Mouse (Mus musculus) lung, postnatal 36 days (tissue): ENCODE measurements around the gene Desi1.

Experiments used
- DNase-seq: peaks from one replicate; pipeline ENCODE4 v3.0.0; 2022; ENCODE audit warnings: mixed read lengths

Desi1 gene

DNA sequence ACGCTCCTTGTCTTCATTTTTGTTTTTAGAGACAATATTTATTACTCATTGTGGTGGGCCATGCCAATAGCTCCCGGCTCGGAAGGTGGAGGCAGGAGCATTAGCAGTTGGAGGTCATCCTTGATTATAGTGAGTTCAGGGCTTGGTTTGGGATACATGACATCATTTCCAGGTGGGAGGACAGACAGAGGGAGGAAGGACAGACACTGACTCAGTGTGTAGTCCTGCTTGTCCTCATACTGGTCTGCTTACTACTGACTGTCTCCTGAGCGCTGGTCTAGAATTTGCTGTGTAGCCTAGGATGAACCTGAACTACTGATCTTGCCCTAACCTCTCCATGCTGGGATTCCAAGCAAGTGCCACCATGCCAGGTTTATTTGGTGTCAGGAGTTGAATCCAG is at the start of gene Desi1:
TSS of gene Desi1 (minus strand) at position 101 of the 400 bp plus-strand sequence.
- no peak for DNase-seq

DNA sequence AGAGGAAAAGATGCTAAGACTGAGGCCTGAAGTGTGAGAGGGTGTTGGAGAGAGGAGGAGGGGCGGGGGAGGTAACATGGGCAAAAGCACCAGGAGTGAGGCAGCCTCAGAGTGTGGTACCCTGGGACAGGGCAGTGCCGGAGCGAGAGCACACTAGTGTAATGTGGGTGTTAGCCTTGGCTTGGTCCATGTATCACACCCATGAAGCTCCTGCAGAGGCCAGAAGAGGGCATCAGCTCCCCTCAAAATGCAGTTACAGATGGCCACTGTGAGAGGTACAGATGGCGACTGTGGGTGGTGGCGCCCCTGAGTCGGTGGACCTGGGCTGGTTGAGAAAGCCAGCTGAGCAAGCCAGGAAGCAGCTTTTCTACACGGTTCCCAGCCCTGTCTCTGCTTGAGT is 47.5 kb upstream of the Desi1 start:
- peak; percentile 24 for DNase-seq

DNA sequence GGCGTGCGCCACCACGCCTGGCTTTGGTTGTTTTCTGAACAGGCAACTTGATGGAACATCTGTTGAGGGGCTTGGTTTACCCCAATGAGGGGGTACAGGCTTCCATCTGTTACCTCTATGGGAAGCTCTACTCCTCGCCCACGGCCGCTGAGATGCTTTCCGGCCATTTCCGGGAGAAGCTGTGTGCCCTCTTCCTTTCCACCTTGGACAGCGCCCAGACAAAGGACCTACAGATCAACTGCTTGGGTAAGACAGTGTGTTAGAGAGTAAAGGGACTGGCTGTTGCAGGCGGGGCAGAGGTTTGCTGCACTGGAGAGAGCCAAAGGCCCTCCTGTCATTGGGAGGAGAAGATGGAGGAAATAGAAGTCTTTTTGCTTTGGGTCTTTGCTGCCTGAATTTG is 46.2 kb upstream of the Desi1 start:
- no peak for DNase-seq

DNA sequence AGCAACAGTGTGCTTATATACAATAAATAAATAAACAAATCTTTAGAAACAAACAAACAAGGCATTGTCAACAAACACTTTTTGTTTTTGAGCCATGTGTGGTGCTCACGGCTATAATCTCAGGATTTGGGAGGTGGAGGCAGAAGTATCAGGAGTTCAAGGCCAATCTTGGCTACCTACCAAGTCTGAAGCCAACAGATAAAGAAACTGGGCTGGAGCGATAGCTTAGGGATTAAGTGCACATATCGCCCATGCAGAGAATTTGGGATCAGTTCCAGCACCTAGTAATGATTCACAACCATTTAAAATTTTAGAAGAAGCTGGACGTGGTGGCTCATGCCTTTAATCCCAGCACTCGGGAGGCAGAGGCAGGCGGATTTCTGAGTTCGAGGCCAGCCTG is 39.8 kb upstream of the Desi1 start:
- DNase-seq = no peak

DNA sequence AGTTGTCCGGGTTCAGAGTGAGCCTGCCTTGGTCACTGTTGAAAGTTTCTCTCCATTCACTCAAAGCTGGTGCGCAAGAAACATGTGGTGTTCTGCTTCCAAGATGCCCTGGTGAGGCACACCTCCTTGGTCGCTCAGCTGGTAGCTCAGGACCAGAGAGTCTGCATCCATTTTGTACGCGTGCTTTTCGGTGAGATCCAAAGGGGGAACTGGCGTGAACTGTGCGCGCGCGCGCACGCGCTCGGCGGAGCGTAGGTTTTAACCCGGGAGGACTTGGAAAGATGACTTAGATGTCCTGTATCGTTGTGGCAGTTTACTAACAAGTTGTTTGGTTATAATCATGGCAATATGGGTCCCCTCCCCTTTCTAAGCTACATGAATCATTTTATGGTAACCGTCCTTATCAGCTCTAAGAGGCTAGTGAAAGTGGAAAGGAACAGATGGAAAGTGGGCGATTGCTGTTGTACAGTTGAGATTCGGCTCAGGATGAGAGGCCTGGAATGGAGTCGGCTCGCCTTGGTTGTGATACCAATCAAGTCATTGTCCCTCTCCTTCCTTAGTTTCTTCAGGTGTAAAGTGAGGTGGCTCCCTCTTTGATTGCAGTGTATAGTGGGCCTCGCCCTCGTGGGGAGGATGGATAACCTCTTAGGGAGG is 38.3 kb upstream of the Desi1 start:
- DNase-seq = no peak

DNA sequence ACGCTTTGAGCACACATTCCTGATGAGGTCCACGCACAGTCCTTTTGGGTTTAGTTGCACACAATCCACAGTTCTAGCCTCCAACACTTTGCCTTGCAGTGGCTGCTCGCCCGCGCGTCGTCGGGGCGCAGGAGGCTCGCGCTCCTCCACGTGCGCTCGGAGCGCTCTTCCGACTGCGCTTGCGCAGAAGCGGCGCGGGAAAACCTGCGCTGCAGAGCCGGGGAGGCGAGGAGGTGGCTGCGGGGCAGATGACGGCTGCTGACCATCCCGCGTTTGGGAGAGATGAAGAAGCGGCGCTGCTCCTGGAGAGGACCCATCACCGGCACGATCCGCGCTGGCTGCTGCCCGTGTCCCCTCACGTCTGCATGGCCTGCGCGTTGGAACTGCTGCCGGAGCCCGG is 36.2 kb upstream of the Desi1 start, which contains the start of gene Mei1:
TSS of gene Mei1 (plus strand) at position 99 of the 400 bp plus-strand sequence.
- no peak for DNase-seq

DNA sequence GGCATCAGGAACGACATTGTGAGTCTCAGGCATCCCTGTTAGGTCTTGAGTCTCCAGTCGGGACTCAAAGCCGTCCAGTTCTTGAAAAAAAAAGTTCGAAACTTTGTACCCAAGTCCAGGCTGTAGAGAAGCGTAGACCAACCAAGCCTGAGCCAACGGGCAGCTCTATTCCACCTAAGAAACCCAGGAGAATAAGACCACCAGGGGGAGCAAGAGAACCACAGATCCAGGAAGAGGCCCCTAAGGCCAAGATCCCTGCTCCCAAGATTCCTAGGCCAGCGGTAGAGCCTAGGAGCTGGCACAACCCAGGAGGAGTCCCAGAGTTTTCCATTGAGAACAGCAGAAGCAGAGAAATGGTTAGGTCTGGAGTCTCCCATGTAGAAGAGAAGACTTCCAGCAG is 31.8 kb upstream of the Desi1 start:
- peak; percentile 94 for DNase-seq

DNA sequence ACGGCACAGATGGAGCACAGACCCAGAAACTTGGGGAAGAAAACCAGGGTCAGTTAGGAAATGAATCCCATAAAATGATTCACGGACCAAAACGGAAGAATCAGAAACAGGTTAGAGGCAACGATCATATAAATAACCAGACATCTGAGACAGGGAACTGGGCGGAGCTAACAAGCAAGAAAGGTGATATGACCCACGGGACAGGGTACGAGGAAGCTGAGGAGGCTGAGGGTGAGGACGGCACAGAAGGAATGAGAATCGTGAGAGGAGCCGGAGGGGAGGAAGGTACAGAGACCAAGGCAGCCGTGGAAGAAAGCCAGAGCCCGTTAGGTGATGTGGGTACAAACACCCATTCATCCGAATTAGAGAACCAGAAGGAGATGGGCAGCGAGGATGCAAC is 30.2 kb upstream of the Desi1 start:
- DNase-seq = no peak

DNA sequence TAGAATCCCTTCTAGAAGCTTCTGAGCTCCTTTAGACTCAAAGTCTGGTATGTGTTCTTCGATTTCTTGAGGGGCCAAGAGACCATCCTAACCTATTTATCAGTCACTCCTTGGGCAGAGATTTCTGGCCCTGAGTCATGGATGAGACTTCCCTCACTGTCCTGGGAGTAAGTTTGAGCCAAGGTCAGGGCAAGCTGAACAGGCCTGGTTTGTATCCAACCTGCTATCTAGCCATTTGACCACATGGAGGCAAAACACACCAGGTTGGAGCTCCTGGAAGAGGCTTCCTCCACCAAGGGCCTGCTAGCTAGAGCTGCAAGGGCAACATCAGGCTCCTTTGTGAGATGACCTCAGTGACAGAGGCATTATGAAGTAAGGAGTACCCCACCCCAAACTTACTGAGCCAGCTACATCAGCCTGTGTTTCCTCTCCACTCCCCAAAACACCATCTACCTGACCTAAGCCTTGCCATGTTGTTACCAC is 25.1 kb upstream of the Desi1 start, which contains the start of gene 4930407I10Rik:
TSS of gene 4930407I10Rik (plus strand) at position 433 of the 483 bp plus-strand sequence.
- DNase-seq = no peak

DNA sequence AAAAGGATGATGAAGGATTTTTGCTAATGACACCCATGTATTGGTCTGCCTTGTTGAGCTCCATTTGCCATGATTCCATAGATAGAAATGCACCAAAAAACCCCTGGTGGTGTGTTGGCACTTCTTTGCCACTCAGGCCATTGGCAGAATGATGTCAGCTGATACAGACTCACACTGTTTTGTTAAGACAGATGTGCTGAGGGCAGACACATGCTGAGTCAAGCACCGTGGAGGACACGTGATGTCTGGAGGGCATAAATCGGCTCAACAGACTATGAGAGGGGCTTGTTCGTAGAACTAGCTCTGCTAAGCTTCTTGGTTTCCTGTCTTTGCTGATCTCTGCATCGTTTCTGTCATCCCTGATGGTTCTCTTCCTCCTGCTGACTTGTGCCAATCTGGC is 18.9 kb upstream of the Desi1 start:
- DNase-seq = no peak

DNA sequence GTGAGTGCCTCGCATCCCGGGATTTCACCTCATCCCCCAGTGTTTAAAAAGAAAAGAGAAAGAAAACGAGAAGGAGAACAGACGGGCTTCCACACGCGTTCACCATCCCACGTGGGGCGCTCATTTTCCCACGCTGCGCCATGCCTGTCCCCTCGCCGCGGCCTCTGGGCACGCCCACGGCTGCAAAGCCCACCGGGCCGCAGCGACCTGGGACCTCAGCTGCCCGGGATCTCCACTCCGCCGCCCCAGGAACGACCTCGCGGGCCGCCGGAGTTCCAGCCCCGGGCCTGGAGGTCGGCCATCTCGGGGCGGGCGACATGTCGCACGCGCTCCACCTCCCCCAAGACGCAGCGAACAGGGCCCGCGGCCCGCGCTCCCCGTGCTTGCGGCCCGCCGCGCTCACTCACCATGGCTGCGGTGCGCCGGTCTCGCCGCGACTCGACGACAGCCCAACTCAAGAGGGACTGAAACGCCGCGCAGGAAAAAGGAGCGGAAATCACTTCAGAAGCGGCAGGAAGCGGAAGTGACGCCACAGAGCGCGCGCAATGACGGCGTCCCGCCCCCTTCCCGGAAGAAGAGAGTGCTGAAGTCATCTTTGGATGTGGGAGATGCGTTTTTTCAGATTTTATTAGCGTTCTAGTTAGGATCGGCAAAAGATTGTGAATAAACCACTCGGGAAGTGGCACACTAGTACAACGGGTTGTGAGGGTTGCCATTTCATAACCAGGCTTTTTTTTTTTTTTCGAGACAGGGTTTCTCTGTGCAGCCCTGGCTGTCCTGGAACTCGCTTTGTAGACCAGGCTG is 13.6 kb upstream of the Desi1 start, which contains the start of gene Snu13:
TSS of gene Snu13 (minus strand) at position 519 of the 804 bp plus-strand sequence.
- peak; percentile 95 for DNase-seq

DNA sequence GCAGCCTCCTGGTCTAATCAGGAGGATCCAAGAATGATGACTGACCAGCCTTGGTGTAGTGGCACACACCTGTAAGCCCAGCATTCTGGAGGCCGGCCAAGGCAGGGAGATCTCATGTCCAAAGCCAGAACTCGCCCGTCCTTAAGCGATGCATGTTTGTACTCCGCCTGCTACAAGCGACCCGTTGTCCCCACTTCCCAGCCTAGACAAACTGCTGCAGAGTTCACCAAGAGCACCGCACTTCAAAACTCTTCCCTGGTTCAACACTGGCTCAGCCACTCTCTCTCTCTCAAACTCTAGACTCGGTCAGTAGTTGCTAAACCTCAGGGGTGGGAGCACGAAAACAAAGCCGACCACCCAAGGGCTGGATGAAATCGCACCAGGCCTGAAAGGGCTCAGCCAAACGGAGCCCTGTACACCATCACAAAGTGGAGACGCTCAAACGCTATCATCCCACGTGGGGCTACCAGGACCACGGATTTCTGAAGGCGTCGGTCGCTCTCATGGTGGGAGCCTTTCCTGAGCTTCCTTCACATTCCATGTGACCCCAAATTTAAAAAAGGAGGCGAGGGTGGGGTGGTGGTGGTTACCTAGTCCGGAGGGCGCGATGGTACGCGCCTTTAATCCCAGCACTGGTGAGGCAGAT is 12.7 kb upstream of the Desi1 start:
- DNase-seq = peak; percentile 12

DNA sequence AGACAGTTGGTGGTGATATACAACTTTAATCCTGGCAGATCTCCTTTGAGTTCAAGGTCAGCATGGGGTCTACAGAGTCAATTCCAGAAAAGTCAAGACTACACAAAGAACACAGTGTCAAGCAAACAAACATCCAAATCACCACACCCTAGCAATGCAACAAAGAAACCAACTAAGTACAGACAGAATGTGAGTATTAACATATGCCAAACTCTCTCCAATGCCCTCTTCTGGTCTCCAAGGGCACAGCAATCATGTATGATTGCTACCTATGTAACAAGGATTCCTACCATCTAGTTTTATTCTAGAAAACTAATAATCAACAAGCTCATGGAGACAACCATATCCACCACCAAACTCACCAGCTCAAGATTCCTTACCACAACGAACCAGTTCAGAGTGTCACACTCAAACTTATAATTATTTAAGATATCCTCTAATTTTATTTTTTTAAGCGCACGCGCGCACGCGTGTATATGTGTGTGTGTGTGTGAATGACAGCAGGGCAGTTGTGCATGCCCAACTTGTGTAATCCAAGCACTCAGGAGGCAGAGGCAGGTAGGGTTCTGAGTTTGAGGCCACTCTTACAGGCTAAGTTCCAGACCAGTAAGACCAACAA is 10.6 kb upstream of the Desi1 start:
- DNase-seq = peak; percentile 38

DNA sequence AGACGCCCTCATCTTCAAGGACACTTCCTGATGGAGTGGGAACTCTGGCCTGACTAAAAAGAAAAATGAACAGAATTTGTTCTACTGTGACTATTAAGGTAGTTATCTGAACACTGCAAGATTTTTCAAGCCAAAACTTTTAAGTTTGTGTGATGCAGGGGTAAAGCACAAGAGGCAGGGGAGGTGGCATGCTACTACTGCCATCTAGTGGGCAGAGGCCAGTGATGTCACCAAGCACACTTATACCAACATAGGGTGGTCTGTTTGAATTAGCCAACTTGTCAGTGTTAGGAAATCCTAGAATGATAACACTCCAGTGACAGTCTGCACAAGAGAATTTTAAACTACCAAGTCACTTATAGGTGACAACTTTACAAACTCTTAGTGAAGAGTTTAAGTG is 7.0 kb upstream of the Desi1 start:
- peak; percentile 64 for DNase-seq

DNA sequence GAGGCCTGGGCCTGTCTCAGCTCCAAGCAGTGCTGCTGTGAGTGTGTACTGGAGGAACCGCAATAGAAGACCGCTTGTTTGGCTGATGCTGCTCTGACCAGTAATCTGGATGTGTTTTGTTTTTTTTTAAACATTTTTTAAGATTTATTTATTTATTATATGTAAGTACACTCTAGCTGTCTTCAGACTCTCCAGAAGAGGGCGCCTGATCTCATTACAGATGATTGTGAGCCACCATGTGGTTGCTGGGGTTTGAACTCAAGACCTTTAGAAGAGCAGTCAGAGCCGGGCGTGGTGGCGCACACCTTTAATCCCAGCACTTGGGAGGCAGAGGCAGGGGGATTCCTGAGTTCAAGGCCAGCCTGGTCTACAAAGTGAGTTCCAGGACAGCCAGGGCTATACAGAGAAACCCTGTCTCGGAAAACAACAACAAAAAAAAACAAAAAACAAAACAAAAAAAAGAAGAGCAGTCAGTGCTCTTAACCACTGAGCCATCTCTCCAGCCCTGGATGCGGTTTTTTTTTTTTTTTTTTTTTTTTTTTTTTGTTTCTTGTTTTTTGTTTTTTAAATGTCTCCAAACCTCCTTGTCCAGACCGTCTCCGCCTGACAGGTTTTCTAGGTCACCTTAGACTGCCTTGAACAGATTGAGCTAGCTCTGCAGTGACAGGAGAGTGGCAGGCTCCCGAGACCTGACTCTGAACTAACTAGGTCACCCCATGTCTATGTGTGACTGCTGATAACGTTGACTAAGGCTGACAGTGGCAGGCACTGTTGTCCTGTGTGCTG is 2.4 kb upstream of the Desi1 start:
- DNase-seq = peak; percentile 50

DNA sequence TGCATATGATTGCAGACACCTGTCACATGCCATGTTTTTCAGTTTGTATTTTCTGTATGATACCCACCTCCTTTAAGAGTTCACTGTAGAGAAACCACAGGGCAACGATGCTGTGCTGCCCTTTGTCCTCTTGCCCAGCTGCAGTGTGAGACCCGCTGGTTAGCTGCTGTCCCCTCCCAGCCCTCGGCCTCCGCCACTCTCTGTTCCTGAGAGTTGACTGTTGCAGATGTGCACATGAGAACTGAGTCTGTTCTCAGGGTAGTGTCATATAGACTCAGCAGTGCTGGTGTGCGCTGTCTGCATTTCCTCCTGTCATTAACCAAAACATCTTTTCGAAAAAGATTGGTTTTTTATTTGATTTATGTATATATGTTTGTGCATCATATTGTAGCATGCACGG is 1.3 kb downstream of the Desi1 start:
- DNase-seq = no peak

DNA sequence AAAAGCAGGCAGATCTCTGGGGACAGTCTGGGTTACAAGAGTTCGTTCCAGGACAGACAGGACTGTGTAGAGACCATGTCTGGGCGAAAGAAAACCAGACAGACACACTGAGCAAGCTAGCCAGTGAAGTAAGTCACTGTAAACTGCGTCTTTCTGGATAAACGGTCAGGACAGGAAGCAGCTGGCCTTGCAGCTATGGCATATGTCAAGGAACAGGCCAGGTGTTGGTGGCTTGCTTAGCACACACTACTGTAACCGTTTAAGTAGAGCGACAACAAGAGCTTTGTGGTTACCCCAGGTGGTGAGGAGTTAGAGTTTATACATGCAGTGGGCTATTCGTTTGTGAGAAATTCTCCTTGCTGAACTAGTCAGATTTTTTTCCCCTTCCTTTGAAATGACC is 5.9 kb downstream of the Desi1 start:
- no peak for DNase-seq

DNA sequence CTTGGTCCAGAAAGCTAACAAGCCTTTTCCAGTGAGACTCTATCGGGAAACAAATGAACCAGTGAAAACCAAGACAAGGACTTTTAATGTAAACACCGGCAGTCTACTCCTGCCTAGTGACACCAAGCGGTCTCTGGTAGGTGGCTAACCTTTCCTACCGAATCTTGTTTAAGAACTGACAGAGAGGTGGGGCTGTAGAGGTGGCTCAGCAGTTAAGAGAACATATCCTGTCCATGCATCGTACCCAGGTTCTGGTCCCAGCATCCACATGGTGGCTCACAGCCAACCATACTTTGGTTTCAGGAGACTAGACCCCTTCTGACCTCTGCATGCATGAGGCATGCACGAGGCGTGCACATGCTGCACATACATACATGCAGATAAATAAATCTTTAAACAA is 6.4 kb downstream of the Desi1 start:
- no peak for DNase-seq

DNA sequence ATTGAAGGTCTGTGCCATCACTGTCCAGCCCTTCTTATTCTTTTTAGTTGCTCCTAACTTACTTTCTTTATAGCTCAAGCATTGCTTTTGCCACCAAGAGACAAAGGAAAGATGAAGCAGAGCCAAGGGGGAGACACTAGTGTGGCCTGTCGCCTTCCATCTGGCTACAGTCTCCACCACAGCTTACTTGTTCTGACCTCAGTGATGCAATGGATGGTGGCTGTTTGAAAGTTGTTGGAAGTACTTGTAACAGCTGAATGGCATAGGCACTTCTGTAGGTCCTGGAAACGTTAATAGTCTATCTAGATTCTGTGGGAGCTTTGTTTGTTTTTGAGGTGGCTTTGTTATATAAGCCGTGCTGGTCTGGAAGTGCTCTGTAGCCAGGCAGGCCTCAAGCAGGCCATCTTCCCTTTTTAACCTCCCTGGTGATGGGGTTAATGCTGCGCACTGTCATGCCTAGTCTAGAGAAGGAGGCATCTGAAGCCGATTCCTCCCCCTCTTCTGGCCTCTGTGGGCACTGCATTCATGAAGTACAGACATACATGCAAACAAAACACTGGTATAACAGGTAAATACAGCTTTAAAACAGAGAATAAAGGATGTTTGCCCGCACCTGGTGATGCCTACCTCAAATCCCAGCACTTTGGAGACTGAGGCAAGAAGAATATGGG is 9.6 kb downstream of the Desi1 start:
- no peak for DNase-seq

DNA sequence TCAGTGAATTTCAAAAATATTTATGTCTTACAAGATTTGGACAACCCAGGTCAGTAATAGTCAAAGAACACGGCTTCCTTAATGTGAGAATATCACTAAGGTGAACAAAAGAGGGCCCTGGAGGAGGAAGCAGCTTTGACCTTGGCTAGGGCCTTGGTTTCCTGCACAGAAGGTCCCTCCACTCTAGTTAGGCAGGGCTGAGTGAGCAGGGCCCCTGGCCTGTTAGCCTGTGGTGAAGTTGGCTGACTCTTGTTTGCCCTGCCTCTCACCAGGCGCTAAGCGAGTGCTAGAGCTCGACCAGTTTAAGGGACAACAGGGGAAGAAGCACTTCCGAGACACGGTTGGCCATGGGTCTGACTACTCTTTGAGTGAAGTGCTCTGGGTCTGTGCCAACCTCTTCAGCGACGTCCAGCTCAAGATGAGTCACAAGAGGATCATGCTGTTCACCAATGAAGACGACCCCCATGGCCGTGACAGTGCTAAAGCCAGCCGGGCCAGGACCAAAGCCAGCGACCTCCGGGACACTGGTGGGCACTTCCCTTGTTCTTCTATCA is 11.1 kb downstream of the Desi1 start:
- peak; percentile 6 for DNase-seq

DNA sequence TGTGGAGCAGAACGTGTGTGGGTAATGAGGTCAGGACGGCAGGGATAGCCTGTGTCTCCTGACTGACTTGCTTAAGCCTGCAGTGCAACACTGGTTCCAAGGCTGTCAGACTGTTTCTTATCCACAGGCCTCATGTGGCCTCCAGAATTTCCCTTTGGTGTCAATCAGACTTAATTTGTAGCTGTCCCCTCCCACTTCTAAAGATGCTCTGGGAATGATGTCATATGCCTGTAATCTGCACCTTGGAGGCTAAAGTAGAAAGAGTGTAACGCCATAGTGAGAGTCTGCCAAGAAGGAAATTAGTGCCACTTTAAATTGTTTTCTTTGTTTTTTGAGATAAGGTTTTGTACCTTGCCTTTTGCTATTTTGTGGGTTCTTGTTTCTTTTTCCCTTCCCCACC is 14.4 kb downstream of the Desi1 start:
- DNase-seq = no peak
